Mouse (Mus musculus) G1E (cell line): ENCODE results near the gene Luzp1. TPM values are rescaled to one million over a fixed set of nuclear protein-coding genes. Genes with fewer than 3 reads are reported as not detected.

Source experiments
- ATAC-seq: 2 replicates; pipeline ENCODE4 v1.8.0; 2016; ENCODE audit warnings: mild to moderate bottlenecking; ENCODE audit not compliant: insufficient number of reproducible peaks, poor library complexity, low FRiP score, severe bottlenecking; ENCODE audit errors: extremely low read depth
- DNase-seq: peaks from one replicate; pipeline ENCODE4 v3.0.0; 2012; ENCODE audit warnings: low spot score
- H3K27me3 ChIP-seq: 2 replicates; pipeline ENCODE4 v1.6.1; 2012; ENCODE audit warnings: mild to moderate bottlenecking, low read length, inconsistent platforms; ENCODE audit not compliant: insufficient read depth
- H3K36me3 ChIP-seq: replicated peaks from 2 replicates; pipeline ENCODE3; 2012; ENCODE audit warnings: mild to moderate bottlenecking, inconsistent platforms
- H3K4me1 ChIP-seq: 2 replicates; pipeline ENCODE4 v1.6.1; 2012; ENCODE audit warnings: low read depth, low read length, inconsistent platforms, mixed read lengths; ENCODE audit not compliant: insufficient read depth
- H3K4me3 ChIP-seq: 2 replicates; pipeline ENCODE4 v1.5.1; 2012; ENCODE audit warnings: low read depth, mild to moderate bottlenecking, inconsistent platforms, low read length, moderate library complexity, mixed read lengths
- H3K9me3 ChIP-seq: replicated peaks from 2 replicates; pipeline ENCODE4 v1.6.1; 2012; ENCODE audit warnings: inconsistent platforms
- CTCF ChIP-seq: IDR thresholded peaks from 2 replicates; pipeline ENCODE4 v1.5.1; 2012; ENCODE audit warnings: low read depth, low read length, inconsistent platforms, mixed read lengths
- POLR2AphosphoS5 ChIP-seq: IDR thresholded peaks from 2 replicates; pipeline ENCODE4 v1.6.1; 2012; ENCODE audit warnings: low read depth, low read length, inconsistent platforms; ENCODE audit not compliant: insufficient replicate concordance
- polyA plus RNA-seq: library from polyadenylated mRNA; stranded (reverse); fragments of >175 nt; gene quantifications from 2 replicates; pipeline ENCODE4 v1.2.3, GENCODE M21; 2012
- total RNA-seq, 2 experiments: library from RNA; stranded (forward) in 1 of 2; stranded (reverse) in 1 of 2; fragments of 200-1000 nt in 1 of 2; fragments of >200 nt in 1 of 2; fragmentation: Nextera tagmentation in 1 of 2; gene quantifications; 2 replicates each; pipeline ENCODE4 v1.2.3; 2014 to 2017

Luzp1 gene
- total and polyA plus RNA-seq, 3 experiments = 0.33 TPM; not detected in 2

- Histone ChIP-seq H3K27me3 (peaks cover 12% of the 10 kb centered on the region), H3K4me1 (peaks cover 38% of the 10 kb centered on the region), H3K36me3 (peaks cover 7% of the 10 kb centered on the region), H3K9me3 (no peaks in the 10 kb centered on the region), H3K4me3 (peak within 1 kb of the TSS; percentile 85)
- DNase-seq = peak; percentile 79
- ATAC-seq = peak; percentile 88
- no peak for TF ChIP-seq POLR2AphosphoS5
- TF ChIP-seq CTCF = peak; percentile 65
Measured at GRCm38 (mm10) chr4:136602568-136602967, 133.0 kb downstream of the Luzp1 start, which contains the start of gene Kdm1a. Kdm1a (minus strand) TSS chr4:136602723.

Other genes starting within 250 kb of the Luzp1 start
- not detected in 2 replicates for gene Tcea3, start 222.0 kb upstream of the Luzp1 start, total RNA-seq (2014; fragmentation: Nextera tagmentation)
- gene Tcea3, start 222.0 kb upstream of the Luzp1 start, total RNA-seq (2017) = 0.55 and 0.70 TPM in 2 replicates
- gene Tcea3, start 222.0 kb upstream of the Luzp1 start, polyA plus RNA-seq = not detected in 2 replicates
- 17.7 and 19.9 TPM in 2 replicates for gene Zfp46, start 185.1 kb upstream of the Luzp1 start, total RNA-seq (2014; fragmentation: Nextera tagmentation)
- 13.2 and 13.9 TPM in 2 replicates for gene Zfp46, start 185.1 kb upstream of the Luzp1 start, total RNA-seq (2017)
- 6.1 and 6.7 TPM in 2 replicates for gene Zfp46, start 185.1 kb upstream of the Luzp1 start, polyA plus RNA-seq
- gene Hnrnpr, start 158.8 kb upstream of the Luzp1 start, total RNA-seq (2014; fragmentation: Nextera tagmentation) = 100 and 126 TPM in 2 replicates
- 161 and 187 TPM in 2 replicates for gene Hnrnpr, start 158.8 kb upstream of the Luzp1 start, total RNA-seq (2017)
- 66.7 and 77.7 TPM in 2 replicates for gene Hnrnpr, start 158.8 kb upstream of the Luzp1 start, polyA plus RNA-seq
- not detected in 2 replicates for gene Htr1d, start 46.2 kb upstream of the Luzp1 start, total RNA-seq (2014; fragmentation: Nextera tagmentation)
- 0.05 and 0.06 TPM in 2 replicates for gene Htr1d, start 46.2 kb upstream of the Luzp1 start, total RNA-seq (2017)
- gene Htr1d, start 46.2 kb upstream of the Luzp1 start, polyA plus RNA-seq = not detected in 2 replicates
- gene 6030445D17Rik, start 7.5 kb upstream of the Luzp1 start, total RNA-seq (2014; fragmentation: Nextera tagmentation) = not detected in 2 replicates
- not detected in 2 replicates for gene 6030445D17Rik, start 7.5 kb upstream of the Luzp1 start, total RNA-seq (2017)
- not detected in 2 replicates for gene 6030445D17Rik, start 7.5 kb upstream of the Luzp1 start, polyA plus RNA-seq
- 66.5 and 86.3 TPM in 2 replicates for gene Kdm1a, start 133.0 kb downstream of the Luzp1 start, total RNA-seq (2014; fragmentation: Nextera tagmentation)
- gene Kdm1a, start 133.0 kb downstream of the Luzp1 start, total RNA-seq (2017) = 89.9 and 107 TPM in 2 replicates
- gene Kdm1a, start 133.0 kb downstream of the Luzp1 start, polyA plus RNA-seq = 29.3 and 35.0 TPM in 2 replicates
- gene Tex46, start 140.7 kb downstream of the Luzp1 start, total RNA-seq (2014; fragmentation: Nextera tagmentation) = not detected in 2 replicates
- gene Tex46, start 140.7 kb downstream of the Luzp1 start, total RNA-seq (2017) = not detected in 2 replicates
- gene Tex46, start 140.7 kb downstream of the Luzp1 start, polyA plus RNA-seq = not detected in 2 replicates
- not detected in 2 replicates for gene Lactbl1, start 152.9 kb downstream of the Luzp1 start, total RNA-seq (2014; fragmentation: Nextera tagmentation)
- not detected in 2 replicates for gene Lactbl1, start 152.9 kb downstream of the Luzp1 start, total RNA-seq (2017)
- 0.02 and 0.04 TPM in 2 replicates for gene Lactbl1, start 152.9 kb downstream of the Luzp1 start, polyA plus RNA-seq